Mouse (Mus musculus) liver, embryonic 14.5 days (tissue): ENCODE results near the gene Smco3.

Experiments used
- CTCF ChIP-seq: IDR thresholded peaks from 2 replicates; pipeline ENCODE4 v1.5.1; 2016; ENCODE audit warnings: antibody characterized with exemption, low read depth, control low read depth
- EP300 ChIP-seq: IDR thresholded peaks from 2 replicates; pipeline ENCODE4 v1.6.1; 2016; ENCODE audit warnings: antibody characterized with exemption, low read depth

GRCm38 (mm10) chr6:136793831-136794525, 41.3 kb downstream of the Smco3 start:
- TF ChIP-seq CTCF (no peak), EP300 (no peak)
